Mouse (Mus musculus) gastrocnemius, postnatal 4 days (tissue): ENCODE data around the gene Gpx2. TPM values are rescaled to one million over a fixed set of nuclear protein-coding genes. Genes with fewer than 3 reads are reported as not detected.
A peak's percentile ranks its signal among the peaks of the same experiment; 100 is the strongest.
"Not testable (repeated sequence)": the region's sequence is repeated elsewhere in the genome, so short reads cannot be mapped to it uniquely, and the experiment has no call there.

Experiments
- DNase-seq, 2 experiments: peaks; one replicate each; pipeline ENCODE4 v3.0.0; 2021 to 2022; ENCODE audit warnings: low spot score in 2 of 2, mixed read lengths in 2 of 2
- total RNA-seq, 2 experiments: library from RNA; stranded (reverse); gene quantifications; 2 replicates each; pipeline ENCODE4 v1.2.3; 2021

Gene Gpx2
- total RNA-seq, 2 experiments from 2014 or later: not detected

- no peak for DNase-seq
These were observed 9.9 kb upstream of the Gpx2 start for GRCm38 (mm10) chr12:76805056-76805811.

- DNase-seq: peak in 1 of 2 experiments; percentile 28
These were observed 8.4 kb upstream of the Gpx2 start for GRCm38 (mm10) chr12:76803700-76804252.

GRCm38 (mm10) chr12:76803028-76803427 lies 7.7 kb upstream of the Gpx2 start:
- no peak for DNase-seq

DNA sequence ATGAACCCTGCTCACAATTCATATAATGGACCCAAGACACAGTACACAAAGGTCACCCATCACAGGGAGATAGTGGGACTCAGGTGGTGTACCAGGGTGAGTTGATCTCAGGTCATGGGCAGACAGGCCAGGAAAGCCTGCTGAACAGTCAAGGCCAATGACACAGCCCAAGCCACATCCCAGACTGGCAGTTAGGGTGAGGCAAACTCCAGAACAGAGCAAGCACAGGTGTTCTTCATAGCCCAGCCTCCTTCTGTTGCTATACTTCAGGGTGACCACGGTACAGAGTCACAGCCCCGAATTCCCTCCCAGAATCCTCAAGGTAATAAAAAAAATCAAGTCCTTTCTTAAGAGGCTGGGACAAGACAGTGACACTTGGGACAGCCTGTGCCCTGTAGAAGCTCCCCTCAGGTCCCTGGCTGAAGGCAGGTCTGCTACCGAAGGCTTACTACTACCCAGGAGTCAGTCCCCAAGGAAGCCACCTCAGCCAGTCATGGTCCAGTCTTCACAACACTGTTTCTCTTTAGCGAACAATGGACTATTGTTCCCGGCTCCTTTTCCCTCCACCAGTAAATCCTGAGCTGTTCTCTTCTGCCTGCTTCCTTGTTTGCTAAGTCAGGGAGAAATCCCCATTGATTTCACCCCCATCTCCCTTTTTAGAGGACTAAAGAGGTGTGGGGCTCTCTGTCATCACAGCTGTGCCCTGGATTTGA lies 2.8 kb upstream of the Gpx2 start:
- no peak for DNase-seq

- no peak for DNase-seq
These were observed 1.7 kb upstream of the Gpx2 start for GRCm38 (mm10) chr12:76796938-76797539.

GRCm38 (mm10) chr12:76792540-76792939 lies 2.8 kb downstream of the Gpx2 start:
- not testable (repeated sequence) for DNase-seq

- no peak for DNase-seq
These were observed 4.8 kb downstream of the Gpx2 start for GRCm38 (mm10) chr12:76790446-76791084.

- DNase-seq: no peak
These were observed 11.2 kb downstream of the Gpx2 start for GRCm38 (mm10) chr12:76784056-76784619.

- no peak for DNase-seq
These were observed 14.5 kb downstream of the Gpx2 start for GRCm38 (mm10) chr12:76780639-76781468.

- no peak for DNase-seq
These were observed 15.4 kb downstream of the Gpx2 start for GRCm38 (mm10) chr12:76779951-76780350.

GRCm38 (mm10) chr12:76778305-76779083 lies 16.9 kb downstream of the Gpx2 start:
- DNase-seq: no peak

DNA sequence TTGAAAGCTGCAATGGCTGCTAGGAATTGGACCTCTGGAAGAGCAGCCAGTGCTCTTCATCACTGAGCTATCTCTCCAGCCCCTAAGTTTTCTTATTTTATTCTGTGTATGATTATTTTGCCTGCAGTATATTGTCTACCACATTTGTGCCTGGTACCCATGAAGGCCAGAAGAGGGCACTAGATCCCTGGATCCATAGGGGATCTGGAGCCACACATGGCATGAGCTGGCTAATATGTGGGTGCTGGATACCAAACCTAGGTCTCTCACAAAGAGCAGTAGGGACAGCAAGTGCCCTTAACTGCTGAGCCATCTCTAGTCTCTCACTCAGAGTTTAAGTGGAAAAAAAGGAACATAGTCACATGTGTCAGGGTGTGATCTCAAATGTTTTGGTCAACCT lies 17.5 kb downstream of the Gpx2 start:
- no peak for DNase-seq

- no peak for DNase-seq
These were observed 18.5 kb downstream of the Gpx2 start for GRCm38 (mm10) chr12:76776898-76777297.

DNA sequence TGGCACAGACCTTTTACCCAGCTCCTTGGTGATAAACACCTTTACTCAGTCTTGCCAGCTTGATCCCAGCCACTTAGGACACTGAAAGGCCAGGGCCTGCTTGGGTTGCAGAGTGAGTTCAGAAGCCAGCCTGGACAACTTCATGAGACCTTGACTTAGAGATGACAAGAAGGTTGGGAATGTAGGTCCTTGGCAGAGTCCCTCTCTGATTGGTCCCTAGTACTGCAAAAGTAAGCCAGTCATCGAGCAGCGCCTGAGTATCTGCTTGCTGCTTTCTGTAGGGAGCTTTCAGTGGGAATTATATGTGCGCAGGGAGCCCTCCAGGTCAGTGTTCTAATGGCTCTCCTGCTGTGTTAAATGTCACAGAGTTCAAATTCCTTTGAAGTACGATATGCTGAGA lies 20.2 kb downstream of the Gpx2 start:
- no peak for DNase-seq

- DNase-seq: no peak
These were observed 20.7 kb downstream of the Gpx2 start for GRCm38 (mm10) chr12:76774652-76775051.

GRCm38 (mm10) chr12:76771540-76771939 lies 23.8 kb downstream of the Gpx2 start:
- DNase-seq: no peak

- no peak for DNase-seq
These were observed 24.4 kb downstream of the Gpx2 start for GRCm38 (mm10) chr12:76770841-76771500.

DNA sequence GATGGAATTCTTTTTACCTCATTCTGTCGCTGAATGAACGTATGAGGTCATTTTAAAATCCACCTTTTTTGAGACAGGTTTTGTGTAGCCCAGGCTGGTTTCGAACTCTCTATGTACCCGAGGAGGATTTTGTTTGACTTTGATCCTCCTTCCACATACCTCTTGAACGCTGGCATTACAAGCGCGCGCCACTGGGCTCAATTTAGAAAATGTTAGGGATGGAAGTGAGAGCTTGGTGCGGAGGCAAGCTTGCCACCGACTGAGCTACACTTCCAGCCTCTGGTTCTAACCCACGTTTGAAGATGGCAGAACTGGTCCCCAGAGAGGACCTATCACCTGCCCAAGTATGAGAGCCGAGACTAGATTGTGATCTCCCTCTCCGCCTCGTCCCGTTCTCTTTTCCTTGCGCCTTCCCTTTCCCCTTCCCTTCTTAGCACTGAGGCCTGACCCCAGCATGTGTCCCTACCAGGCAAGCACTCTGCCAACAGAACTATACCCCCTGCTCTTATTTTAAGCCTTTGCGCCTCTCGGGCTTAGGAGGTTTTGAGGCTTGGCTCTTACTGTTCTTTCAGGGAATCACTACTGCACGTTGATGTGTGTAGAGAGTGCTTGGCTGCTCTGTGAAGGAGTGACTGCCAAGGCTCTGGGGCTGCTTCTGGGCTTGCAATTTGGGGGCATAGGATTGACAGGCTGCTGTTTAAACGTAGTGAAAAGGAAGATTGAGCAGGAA lies 29.3 kb downstream of the Gpx2 start:
- no peak for DNase-seq
